Mouse (Mus musculus): Measurements from ENCODE around the gene Tas2r143.

Tas2r143 gene

DNA sequence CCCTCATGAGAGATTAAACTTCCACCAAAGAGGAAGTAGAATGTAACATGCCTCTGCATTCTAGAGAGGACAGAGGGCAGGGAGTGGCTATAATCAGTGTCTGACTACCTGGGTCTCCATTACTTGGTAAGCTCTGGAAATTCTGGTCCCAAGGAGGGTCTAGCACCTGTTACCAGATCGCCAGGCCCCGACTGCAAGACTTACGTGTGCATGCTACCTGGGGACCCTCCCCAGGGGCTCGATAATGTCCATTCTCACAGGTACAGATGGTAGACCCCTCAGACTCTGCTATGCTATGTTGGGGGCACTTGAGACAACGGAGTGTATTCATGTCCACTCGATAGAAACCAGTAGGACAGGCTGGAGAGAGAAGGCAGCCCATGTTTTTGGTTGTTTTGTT lies 34.8 kb upstream of the Tas2r143 start:
- no peak for DNase-seq (ENCODE audit: low spot score)

DNA sequence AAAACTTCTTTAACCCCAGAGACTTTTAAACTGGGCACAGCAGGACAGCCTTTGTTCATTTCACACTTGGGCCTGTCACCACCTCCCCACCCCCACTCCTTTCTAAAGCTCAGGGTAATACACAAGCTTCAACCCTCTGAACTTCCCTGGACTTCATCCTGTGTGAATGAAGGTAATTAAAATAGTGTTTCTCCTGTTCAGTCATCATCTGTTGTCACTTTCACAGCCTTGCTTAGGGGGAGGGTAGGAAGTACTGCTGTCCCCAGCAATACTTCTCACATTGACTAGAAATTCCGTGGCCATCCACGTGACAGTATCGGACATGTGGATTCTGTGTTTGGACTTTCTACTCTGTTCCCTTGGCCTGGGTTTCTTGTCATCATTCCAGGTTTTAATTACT lies 30.2 kb upstream of the Tas2r143 start:
- no peak for DNase-seq (ENCODE audit: low spot score)

DNA sequence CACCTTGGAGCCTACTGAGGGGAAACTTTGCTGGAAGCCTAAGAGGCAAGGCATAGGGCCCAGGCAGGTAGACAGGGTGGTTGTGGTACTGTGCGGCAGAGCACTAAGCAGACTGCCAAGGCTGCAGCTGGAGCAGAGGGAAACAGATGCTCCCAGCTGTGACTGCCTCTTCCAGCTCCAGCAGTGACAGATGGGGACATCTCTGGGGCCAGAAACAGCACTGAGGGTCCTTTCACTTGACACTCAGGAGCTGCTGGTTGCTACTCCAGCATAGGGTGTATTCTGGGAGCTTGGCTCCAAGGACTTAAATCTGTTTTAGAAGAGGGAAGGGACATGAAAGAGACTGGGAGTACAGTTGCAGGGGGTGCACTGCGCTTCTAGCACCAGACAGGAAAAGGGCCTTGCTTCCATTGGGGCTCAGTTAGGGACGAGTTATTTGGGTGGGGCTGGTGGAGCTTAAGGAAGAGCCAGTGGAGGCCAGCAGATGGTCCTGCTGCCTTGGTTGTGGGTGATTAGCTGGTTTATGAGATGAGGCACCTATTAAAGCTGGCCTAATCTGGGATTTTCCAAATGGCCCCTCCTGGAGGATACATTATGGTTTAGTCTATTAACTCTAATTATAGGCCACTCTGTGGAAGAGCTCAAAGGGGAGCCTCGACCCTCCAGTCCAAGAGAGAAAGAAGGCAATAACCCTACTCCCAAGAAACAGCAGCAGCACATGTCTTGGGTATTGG lies 29.2 kb upstream of the Tas2r143 start:
- DNase-seq (ENCODE audit: low spot score), result peak; percentile 55

GRCm38 (mm10) chr6:42372001-42372400 lies 28.0 kb upstream of the Tas2r143 start:
- DNase-seq (ENCODE audit: low spot score), result no peak

- DNase-seq (ENCODE audit: low spot score), result no peak
These were observed 27.6 kb upstream of the Tas2r143 start for GRCm38 (mm10) chr6:42372421-42372815.

DNA sequence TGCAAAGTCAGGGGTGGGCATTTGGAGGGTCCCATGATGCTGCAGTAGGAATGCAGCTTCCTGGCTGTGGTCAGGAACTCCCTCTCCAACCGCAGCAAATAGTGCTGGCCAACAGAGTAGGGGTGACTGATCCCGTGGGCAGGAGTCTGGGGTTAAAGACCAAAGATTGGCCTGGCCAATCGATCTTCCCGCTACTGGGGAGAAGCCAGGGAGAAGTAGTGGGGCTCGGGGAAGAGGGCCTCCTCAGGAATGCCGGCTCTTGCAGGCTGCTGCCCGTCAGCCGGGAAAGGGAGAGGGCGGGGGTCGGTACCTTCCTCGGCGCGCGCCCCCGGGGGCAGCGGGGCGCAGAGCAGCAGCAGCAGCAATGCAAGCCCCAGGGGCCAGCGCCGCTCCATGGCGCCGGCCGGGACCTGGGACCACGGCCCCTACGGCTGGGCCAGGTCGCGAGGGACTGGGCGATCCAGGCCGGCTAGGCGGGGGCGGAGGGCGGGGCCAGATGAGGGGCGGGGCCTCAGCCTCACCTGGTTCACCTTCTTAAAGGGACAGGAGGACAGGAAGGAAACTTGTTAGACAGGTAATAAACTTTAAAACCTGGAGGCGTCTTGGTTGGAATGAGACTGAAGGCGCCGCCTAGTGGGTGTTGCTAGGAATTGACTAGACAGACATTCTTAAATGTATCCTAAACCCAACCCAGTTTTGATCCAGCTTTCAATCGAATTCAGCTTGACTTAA lies 27.1 kb upstream of the Tas2r143 start, which contains the start of gene Epha1:
Epha1 (minus strand) TSS at position 453 of the 732 bp plus-strand sequence.
- DNase-seq (ENCODE audit: low spot score), result peak; percentile 74

DNA sequence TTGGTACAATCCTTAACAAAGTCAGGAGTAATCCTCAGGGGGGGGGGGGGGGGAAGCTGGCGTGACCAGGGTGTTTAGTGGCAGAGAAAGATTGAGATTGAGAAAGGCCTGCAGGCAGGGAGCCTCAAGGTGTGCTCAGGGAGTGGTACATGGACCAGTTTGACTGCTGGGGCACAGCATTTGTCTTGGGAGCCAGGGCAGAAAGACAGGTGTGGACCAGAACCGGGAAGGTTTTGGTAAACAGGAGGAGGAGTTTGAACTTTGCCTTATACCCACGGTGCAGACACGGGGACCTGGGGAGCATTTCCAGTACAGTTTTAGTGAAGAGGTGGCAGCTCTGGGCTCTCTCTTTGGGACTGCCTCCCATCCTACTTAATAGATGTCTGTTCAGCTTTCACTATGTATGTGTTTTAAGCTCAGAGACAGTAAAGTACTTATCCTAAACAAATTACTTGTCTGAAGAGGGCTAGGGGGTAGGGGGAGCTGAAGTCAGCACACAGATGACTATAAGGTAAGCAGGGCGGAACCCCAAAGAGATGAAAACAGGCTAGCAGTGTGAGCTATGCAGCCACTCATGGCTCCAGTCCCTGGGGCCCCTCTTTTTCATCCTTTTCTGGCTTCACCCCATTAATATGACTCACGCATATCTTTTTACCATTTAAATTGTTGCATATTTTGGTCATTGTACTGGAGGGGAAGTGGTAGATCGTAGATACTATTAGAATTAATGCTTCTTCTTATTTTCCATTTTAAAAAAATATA lies 26.2 kb upstream of the Tas2r143 start:
- no peak for DNase-seq (ENCODE audit: low spot score)

DNA sequence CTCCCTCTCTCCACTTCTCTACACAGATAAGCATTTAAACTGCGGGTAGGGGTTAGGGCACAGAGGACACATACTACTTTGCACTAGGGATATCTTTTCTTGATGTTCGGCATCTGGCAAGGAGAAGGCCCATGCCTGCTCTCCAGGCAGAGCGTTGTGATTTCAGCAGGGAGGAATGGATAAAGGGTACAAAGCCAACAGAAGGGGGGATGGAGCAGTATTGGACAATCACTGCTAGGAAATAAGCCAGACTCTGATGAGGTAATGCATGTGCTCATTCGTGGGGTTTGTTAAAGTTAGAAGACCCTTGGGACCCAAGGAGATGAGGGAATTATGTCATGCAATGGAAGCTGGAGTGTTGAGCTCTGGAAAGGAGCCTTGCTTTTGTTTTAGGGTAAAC lies 25.3 kb upstream of the Tas2r143 start:
- no peak for DNase-seq (ENCODE audit: low spot score)

- DNase-seq (ENCODE audit: low spot score), result no peak
These were observed 24.9 kb upstream of the Tas2r143 start for GRCm38 (mm10) chr6:42375131-42375530.

DNA sequence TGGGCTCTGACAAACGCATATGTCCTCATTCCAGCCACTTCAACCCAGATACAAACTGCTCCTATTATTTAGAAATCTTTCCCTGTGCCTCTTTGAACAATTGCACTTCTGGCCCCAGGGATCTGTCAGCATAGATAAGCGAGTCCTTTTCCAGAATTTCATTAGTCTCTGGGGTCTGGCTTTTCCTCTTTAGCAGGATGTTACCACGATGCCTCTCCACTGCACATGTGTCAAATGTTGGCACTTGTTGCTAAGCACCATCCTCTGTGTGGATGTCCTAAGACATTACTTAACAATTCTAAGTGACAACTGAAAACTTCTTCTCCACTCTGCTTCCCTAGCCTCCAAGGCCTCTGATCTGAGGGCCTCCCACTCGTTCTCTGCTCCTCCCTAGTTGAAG lies 24.0 kb upstream of the Tas2r143 start:
- DNase-seq (ENCODE audit: low spot score), result no peak

DNA sequence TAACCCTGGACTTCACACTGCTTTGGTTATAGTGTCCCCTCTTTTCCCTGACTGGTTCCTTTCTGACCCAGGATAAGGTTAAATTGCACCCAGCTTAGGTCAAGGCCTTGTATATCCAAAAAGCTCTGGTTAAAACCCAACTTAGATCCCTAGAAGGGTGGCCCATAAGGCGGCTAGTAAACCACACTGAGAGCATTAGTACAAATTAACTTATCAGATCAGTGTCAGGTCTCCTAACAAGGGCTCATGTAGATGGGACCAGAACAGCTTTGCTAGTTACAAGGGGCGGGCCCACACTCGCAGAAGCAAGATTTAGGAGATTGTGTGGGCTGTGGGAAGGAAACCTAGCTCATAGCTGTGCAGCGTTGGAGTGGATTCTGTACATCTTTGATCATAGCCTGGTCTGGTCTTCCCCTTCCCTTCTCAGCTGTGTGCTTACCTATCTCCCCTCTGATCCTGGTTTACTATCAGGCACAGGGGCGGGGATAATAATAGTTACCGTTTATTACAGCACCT lies 23.5 kb upstream of the Tas2r143 start:
- DNase-seq (ENCODE audit: low spot score), result no peak

DNA sequence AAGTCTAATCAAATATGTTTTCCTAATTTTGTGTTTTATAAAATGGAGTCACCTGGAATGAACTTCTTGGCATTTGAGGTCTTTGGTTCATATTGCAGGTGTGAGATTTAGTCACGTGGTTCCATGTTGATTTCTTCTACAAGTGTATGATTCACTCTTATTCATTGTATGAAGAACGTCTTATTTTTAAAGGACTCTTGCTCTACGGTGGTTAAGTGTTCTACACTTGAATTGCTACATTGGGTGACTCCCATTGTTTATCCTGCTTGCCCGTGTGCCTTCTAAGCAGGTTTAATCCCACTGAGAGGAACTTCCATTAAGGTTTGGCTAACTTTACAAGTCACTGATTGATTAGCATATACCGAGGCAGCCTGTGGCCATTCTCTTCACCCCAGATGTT lies 22.8 kb upstream of the Tas2r143 start:
- DNase-seq (ENCODE audit: low spot score), result no peak

DNA sequence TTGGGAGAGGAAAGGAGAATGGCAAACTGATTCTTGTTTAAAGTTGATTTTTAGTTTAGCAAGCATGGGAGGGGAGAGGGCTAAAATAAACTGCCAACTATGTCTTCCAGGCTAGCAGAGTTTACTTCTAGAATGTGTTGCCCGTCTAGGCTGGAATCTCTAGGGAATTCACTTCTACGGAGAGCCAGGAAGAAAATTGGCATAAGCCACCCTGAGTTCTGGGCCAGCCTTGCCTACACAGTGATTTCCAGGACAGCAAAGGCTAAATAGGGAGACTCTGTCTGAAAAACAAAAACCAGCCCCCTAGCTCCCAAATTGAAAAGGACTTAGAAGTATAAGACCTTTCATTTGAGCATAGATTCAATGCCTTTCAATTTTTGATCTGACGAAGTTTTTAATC lies 20.5 kb upstream of the Tas2r143 start:
- DNase-seq (ENCODE audit: low spot score), result no peak

DNA sequence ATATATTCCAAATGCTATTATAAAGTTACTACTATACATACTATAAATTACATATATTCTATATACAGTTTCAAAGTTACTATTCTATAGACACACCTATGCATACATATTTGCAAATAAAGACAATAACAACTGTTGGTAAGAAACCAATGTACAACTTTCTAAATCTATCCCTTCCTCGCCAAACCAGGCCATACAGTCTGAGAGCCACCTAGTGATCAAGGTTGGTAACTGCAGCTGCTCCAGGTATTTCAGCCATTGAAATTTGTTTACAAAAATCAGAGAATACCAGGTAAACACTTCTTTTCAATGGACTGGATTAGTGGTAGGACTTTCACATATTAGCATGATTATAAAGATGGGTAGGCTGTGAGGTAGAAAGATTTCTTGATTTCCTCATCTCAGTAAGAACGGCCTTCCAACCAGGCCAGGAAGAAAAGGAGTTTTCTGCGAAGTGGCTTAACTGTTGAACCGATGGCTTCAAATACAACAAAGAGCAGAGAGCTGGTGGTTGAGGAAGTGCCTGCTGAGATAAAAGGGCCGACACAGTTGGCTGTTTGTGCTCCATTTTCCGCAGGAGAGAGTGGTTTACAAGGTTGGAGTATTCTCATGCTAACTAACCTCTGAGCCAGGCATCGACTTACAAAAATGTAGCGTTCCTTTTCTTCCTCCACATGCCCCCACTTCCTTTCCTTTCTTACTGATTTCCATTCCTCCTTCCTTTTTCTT lies 19.5 kb upstream of the Tas2r143 start:
- peak; percentile 70 for DNase-seq (ENCODE audit: low spot score)

- DNase-seq (ENCODE audit: low spot score), result no peak
These were observed 18.8 kb upstream of the Tas2r143 start for GRCm38 (mm10) chr6:42381221-42381620.

DNA sequence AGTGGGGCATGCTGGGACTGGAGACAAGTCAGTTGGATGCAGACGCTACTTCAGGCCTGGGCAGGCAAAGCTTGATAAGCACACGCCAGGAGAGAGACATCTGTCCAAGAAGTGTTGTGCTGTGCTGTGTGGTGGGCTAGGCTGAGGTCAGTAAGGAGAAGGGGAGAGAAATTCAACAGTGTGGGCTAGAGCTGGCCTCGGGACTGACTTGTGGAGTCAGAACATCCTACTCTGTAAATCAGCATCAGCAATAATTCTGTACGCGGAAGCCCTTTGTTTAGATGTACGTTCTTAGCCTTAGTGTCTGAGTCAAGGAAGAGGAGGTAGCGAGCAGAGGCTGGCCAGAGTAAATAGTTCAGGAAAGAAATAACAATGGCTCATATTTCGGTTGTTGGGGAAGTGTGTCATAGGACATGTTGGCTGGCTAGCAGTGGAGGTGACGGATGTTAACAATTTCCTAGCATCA lies 18.1 kb upstream of the Tas2r143 start:
- no peak for DNase-seq (ENCODE audit: low spot score)

GRCm38 (mm10) chr6:42383360-42383759 lies 16.7 kb upstream of the Tas2r143 start:
- DNase-seq (ENCODE audit: low spot score), result no peak

GRCm38 (mm10) chr6:42385635-42386034 lies 14.4 kb upstream of the Tas2r143 start:
- no peak for DNase-seq (ENCODE audit: low spot score)

GRCm38 (mm10) chr6:42391796-42392330 lies 8.2 kb upstream of the Tas2r143 start:
- DNase-seq (ENCODE audit: low spot score), result no peak

- no peak for DNase-seq (ENCODE audit: low spot score)
These were observed 3.9 kb upstream of the Tas2r143 start for GRCm38 (mm10) chr6:42395960-42396809.
